Mouse (Mus musculus) C2C12 (cell line): Measurements from ENCODE around the gene Pid1.

Experiments used
- CEBPB ChIP-seq: IDR thresholded peaks from one replicate; pipeline ENCODE4 v1.6.1; 2011; ENCODE audit warnings: low read depth, mild to moderate bottlenecking, control low read depth, moderate library complexity
- CTCF ChIP-seq: IDR thresholded peaks from one replicate; pipeline ENCODE4 v1.5.1; 2011; ENCODE audit not compliant: control insufficient read depth, insufficient read depth, insufficient read length
- FOSL1 ChIP-seq: IDR thresholded peaks from one replicate; pipeline ENCODE4 v1.8.0; 2011; ENCODE audit warnings: mild to moderate bottlenecking, low read length; ENCODE audit not compliant: poor library complexity, insufficient read depth, severe bottlenecking
- MAX ChIP-seq: IDR thresholded peaks from one replicate; pipeline ENCODE4 v1.6.1; 2011; ENCODE audit warnings: mild to moderate bottlenecking, control low read depth
- MYOD1 ChIP-seq: IDR thresholded peaks from one replicate; pipeline ENCODE4 v1.6.1; 2011; ENCODE audit warnings: low read depth; ENCODE audit not compliant: control insufficient read depth, insufficient read length
- MYOG ChIP-seq: IDR thresholded peaks from one replicate; pipeline ENCODE4 v1.6.1; 2011; ENCODE audit not compliant: control insufficient read depth, insufficient read length; ENCODE audit errors: extremely low read depth
- USF1 ChIP-seq: IDR thresholded peaks from one replicate; pipeline ENCODE4 v1.6.1; 2011; ENCODE audit warnings: low read depth, mild to moderate bottlenecking, control low read depth, moderate library complexity

DNA sequence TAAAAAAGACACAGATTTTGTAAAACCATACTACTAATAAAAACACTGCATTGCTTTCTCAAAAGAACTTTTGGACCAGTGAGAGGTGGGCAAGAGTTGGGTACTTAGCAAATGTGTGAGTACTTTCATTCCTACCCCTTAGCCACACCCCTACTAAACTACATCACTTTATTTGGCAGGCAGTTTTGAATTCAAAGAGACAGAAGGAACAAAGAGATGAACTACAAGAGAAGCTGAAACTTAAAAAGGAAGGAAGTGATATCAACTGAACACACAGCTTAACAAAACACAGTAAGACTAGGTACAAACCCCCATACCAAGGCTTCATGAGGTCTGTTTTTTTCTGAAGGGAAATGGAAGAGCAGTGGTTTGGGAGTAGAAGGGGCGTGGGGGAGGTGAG is 45.4 kb downstream of the Pid1 start:
- TF ChIP-seq CEBPB (no peak), CTCF (no peak), MAX (no peak), MYOG (no peak), MYOD1 (no peak), FOSL1 (no peak), USF1 (no peak)
